Mouse (Mus musculus): ENCODE measurements at regions not wholly inside any gene's neighbourhood (a gene's known extent, or its start where the extent isn't known, plus 50 kb on each side); places are given as distances from the start of the nearest gene placed in this dataset.

- H3K9ac ChIP-seq: no peak overlapping the region
- H3K4me3 ChIP-seq: no peak overlapping the region
- H3K4me2 ChIP-seq (replicated peaks): no peak overlapping the region
- no peaks in the 10 kb centered on the region for H3K27me3 ChIP-seq
- no peaks in the 10 kb centered on the region for H3K36me3 ChIP-seq
- no peaks in the 10 kb centered on the region for H3K4me1 ChIP-seq
- WGBS: 82% methylated on average over 4 of the region's 4 CpGs
- no peaks in the 10 kb centered on the region for H3K9me3 ChIP-seq
- ATAC-seq (ENCODE audit: insufficient number of reproducible peaks, insufficient read depth, low FRiP score, low TSS enrichment): no peak
- no peak overlapping the region for H3K27ac ChIP-seq
Measured at GRCm38 (mm10) chr3:151997534-151998107, 160.2 kb upstream of the Ptgfr start.

- H3K4me2 ChIP-seq (replicated peaks): no peak overlapping the region
- no peaks in the 10 kb centered on the region for H3K27me3 ChIP-seq
- H3K4me1 ChIP-seq: no peaks in the 10 kb centered on the region
- no peak overlapping the region for H3K27ac ChIP-seq
- no peak overlapping the region for H3K4me3 ChIP-seq
- WGBS: 87% methylated on average over 4 of the region's 4 CpGs
- H3K9me3 ChIP-seq: no peaks in the 10 kb centered on the region
- H3K9ac ChIP-seq: no peak overlapping the region
- H3K36me3 ChIP-seq: no peaks in the 10 kb centered on the region
- ATAC-seq (ENCODE audit: insufficient number of reproducible peaks, insufficient read depth, low FRiP score, low TSS enrichment): no peak
Measured at GRCm38 (mm10) chr3:151997111-151997510, 159.7 kb upstream of the Ptgfr start.

DNA sequence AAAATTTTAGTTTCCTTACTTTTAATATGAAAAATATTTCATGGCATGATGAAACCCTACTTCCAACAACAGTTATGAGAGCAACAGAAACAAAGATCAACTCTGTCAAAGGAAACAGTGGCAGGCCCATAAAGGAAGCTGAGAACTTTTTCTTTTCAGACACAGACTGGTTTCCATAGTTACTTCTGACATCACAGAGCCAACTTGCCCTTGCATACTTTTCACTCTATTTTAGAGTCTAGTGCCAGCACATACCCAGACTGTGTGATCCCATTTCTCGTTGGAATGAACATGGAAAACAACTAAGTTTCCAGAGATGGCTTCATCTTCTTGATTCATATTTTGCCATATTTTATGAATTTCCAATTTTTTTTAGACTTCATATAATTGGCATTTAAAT, 150.8 kb upstream of the Ptgfr start:
- no peaks in the 10 kb centered on the region for H3K27me3 ChIP-seq
- WGBS: 82% methylated on average over 1 of the region's 1 CpGs
- no peak for ATAC-seq (ENCODE audit: insufficient number of reproducible peaks, insufficient read depth, low FRiP score, low TSS enrichment)

DNA sequence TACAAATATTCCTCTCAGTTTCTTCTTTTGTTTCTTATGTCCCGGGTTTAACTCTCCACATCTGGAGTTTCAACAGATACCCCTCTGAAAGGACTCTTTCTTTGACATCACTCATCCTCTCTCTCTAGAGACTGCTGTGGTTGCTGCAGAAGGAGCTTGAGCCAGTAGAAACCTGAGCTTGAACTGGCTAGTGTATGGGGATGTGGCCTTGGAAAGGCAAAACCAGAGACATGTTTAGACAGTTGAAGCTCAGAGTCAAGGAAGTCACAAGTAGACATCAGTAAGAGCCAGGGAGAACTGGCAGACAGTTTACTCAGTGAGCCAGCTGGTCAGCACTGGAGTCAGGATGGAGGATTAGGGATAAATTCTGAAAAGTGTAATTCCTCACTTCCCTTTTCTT, 140.7 kb upstream of the Ptgfr start:
- H3K4me1 ChIP-seq: no peaks in the 10 kb centered on the region
- H3K4me3 ChIP-seq: no peak overlapping the region
- no peaks in the 10 kb centered on the region for H3K27me3 ChIP-seq
- H3K4me2 ChIP-seq (replicated peaks): no peak overlapping the region
- 22% methylated on average over 1 of the region's 1 CpGs for WGBS
- no peaks in the 10 kb centered on the region for H3K36me3 ChIP-seq
- H3K27ac ChIP-seq: no peak overlapping the region
- ATAC-seq (ENCODE audit: insufficient number of reproducible peaks, insufficient read depth, low FRiP score, low TSS enrichment): no peak
- no peak overlapping the region for H3K9ac ChIP-seq
- no peaks in the 10 kb centered on the region for H3K9me3 ChIP-seq

More for the DNA sequence above, 150.8 kb upstream of the Ptgfr start:
- no peak overlapping the region for H3K4me2 ChIP-seq (replicated peaks)
- no peaks in the 10 kb centered on the region for H3K9me3 ChIP-seq
- no peaks in the 10 kb centered on the region for H3K36me3 ChIP-seq
- no peak overlapping the region for H3K4me3 ChIP-seq
- no peaks in the 10 kb centered on the region for H3K4me1 ChIP-seq
- H3K9ac ChIP-seq: no peak overlapping the region
- H3K27ac ChIP-seq: no peak overlapping the region

DNA sequence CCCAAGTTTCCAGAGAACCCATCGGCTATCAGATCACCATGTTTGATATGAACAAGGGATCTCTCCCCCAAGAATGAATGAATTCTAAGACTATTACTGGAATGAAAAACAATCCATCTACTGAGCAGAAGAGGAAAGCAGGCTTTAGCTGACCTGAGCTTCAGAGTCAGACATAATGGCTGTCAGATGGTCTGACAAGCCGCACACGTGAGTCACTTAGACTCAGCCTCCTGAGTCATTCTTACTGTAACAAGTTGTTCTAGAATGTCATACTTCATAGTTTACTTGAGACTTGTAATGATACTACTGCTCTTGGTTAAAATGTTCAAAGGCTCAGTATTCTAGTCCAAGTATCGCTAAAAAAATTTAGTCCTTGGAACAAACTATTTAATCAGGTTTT, 140.2 kb upstream of the Ptgfr start:
- Histone ChIP-seq H3K27me3 (no peaks in the 10 kb centered on the region), H3K9ac (no peak overlapping the region), H3K9me3 (no peaks in the 10 kb centered on the region), H3K4me2 (replicated peaks) (no peak overlapping the region), H3K4me3 (no peak overlapping the region), H3K27ac (no peak overlapping the region), H3K4me1 (no peaks in the 10 kb centered on the region), H3K36me3 (no peaks in the 10 kb centered on the region)
- no peak for ATAC-seq (ENCODE audit: insufficient number of reproducible peaks, insufficient read depth, low FRiP score, low TSS enrichment)
- 61% methylated on average over 4 of the region's 4 CpGs for WGBS

DNA sequence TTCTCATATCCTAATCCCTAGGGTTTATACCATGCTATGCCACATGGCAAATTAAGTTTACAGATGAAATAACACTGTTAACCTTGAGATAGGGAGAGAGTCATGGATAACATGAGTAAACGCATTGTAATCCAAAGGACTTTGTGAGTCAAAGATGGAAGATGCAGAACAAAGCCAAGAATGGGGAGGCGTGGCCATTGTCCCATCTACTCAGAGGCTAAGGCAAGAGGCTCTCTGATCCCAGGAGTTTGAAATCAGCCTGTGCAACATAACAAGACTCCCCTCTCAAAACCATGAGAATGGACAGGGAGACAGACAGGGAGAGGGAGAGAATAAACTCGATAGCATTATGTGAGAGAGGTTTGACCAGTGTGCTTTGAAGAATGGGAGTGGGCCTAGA, 112.4 kb upstream of the Ptgfr start:
- no peak overlapping the region for H3K4me2 ChIP-seq (replicated peaks)
- 78% methylated on average over 3 of the region's 3 CpGs for WGBS
- H3K27me3 ChIP-seq: no peaks in the 10 kb centered on the region
- no peak overlapping the region for H3K9ac ChIP-seq
- H3K9me3 ChIP-seq: no peaks in the 10 kb centered on the region
- no peaks in the 10 kb centered on the region for H3K4me1 ChIP-seq
- no peaks in the 10 kb centered on the region for H3K36me3 ChIP-seq
- H3K4me3 ChIP-seq: no peak overlapping the region
- H3K27ac ChIP-seq: no peak overlapping the region
- ATAC-seq (ENCODE audit: insufficient number of reproducible peaks, insufficient read depth, low FRiP score, low TSS enrichment): no peak

GRCm38 (mm10) chr3:151948015-151948645, 110.7 kb upstream of the Ptgfr start:
- Histone ChIP-seq H3K9me3 (no peaks in the 10 kb centered on the region), H3K9ac (no peak overlapping the region), H3K4me3 (no peak overlapping the region), H3K27me3 (no peaks in the 10 kb centered on the region), H3K4me1 (peaks cover 4% of the 10 kb centered on the region; the same call in 1 of the 2 replicates), H3K27ac (no peak overlapping the region), H3K4me2 (replicated peaks) (no peak overlapping the region), H3K36me3 (no peaks in the 10 kb centered on the region)
- WGBS: 91% methylated on average over 5 of the region's 5 CpGs
- no peak for ATAC-seq (ENCODE audit: insufficient number of reproducible peaks, insufficient read depth, low FRiP score, low TSS enrichment)

- 68% methylated on average over 3 of the region's 3 CpGs for WGBS
- Histone ChIP-seq H3K9ac (no peak overlapping the region), H3K9me3 (no peaks in the 10 kb centered on the region), H3K4me3 (no peak overlapping the region), H3K4me1 (peaks cover 4% of the 10 kb centered on the region; the same call in 1 of the 2 replicates), H3K27ac (no peak overlapping the region), H3K36me3 (no peaks in the 10 kb centered on the region), H3K27me3 (no peaks in the 10 kb centered on the region), H3K4me2 (replicated peaks) (no peak overlapping the region)
- no peak for ATAC-seq (ENCODE audit: insufficient number of reproducible peaks, insufficient read depth, low FRiP score, low TSS enrichment)
Measured at GRCm38 (mm10) chr3:151945916-151946315, 108.5 kb upstream of the Ptgfr start.

DNA sequence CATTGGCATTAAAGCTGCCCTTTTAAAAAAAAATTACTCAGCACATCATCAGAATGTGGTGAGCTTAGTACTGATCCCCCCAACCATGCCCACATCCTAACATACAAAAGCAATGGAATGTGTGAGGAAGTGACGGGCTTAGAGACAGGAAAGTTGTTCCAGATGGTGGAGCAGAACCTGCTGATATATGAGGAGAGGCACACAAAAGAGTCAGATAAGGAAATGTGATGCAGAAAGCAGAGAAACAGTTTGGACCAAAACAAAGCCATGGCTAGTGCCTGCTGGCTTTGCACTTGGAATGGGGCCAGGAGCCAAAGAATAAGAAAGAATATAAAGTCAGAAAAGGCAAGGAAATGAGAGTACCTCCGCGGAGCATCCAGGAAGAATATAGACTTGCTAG, 106.1 kb upstream of the Ptgfr start:
- no peak overlapping the region for H3K9ac ChIP-seq
- H3K9me3 ChIP-seq: no peaks in the 10 kb centered on the region
- H3K27ac ChIP-seq: no peak overlapping the region
- no peak overlapping the region for H3K4me3 ChIP-seq
- WGBS: 57% methylated on average over 3 of the region's 3 CpGs
- no peak overlapping the region for H3K4me2 ChIP-seq (replicated peaks)
- no peaks in the 10 kb centered on the region for H3K36me3 ChIP-seq
- ATAC-seq (ENCODE audit: insufficient number of reproducible peaks, insufficient read depth, low FRiP score, low TSS enrichment): no peak
- no peaks in the 10 kb centered on the region for H3K27me3 ChIP-seq
- H3K4me1 ChIP-seq: peaks cover 4% of the 10 kb centered on the region; the same call in 1 of the 2 replicates

DNA sequence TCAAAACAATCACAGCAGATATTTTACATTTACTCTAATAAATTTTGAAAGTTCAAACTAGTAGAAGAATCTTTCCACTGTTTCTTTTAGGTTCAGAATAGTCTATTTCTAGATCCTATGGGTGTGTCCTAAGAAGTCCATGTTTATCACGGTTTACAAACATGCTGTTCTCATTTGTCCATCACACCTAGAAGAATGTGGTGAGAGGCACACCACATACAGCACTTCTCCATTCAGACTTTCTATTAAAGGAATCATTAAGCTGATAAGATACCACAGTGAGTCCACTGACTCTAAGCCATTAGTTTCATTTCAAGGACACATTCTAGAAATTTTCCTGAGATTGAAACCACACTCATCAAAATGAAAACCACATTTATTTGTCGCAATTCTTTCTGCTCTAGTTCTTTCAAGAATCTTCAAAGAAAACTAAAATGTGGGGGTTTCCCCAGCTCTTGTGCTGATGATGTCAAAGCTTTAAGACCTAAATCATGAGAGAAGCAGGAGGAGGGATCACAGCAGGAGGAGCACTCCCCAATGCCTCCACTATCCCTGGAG, 101.1 kb upstream of the Ptgfr start:
- H3K27ac ChIP-seq: no peak overlapping the region
- H3K27me3 ChIP-seq: no peaks in the 10 kb centered on the region
- ATAC-seq (ENCODE audit: insufficient number of reproducible peaks, insufficient read depth, low FRiP score, low TSS enrichment): no peak
- H3K4me1 ChIP-seq: peaks cover 1% of the 10 kb centered on the region; the same call in 1 of the 2 replicates
- H3K9ac ChIP-seq: no peak overlapping the region
- no peaks in the 10 kb centered on the region for H3K36me3 ChIP-seq
- H3K4me2 ChIP-seq (replicated peaks): no peak overlapping the region
- no peak overlapping the region for H3K4me3 ChIP-seq
- 51% methylated on average over 2 of the region's 2 CpGs for WGBS
- H3K9me3 ChIP-seq: no peaks in the 10 kb centered on the region

DNA sequence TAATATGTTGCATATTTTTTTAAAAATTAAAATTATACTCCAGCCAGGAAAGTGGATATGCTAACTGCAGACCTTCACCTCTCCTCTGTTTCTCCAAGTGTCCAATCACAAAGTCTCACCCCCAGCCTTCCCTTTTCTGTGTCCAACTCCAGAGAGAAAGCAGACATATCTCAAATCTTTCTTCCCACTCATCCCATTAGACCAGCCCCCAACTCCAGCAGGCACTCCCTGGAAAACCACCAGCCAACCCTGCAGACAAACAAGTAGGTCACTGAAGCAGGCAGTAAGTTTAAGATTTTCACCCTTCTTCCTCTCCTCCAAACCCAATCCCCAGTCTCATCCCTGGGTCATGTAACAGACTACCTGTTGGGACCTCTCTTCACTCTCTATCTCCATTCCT, 94.2 kb upstream of the Ptgfr start:
- H3K27ac ChIP-seq: no peak overlapping the region
- no peaks in the 10 kb centered on the region for H3K4me1 ChIP-seq
- H3K4me2 ChIP-seq (replicated peaks): no peak overlapping the region
- no peak for ATAC-seq (ENCODE audit: insufficient number of reproducible peaks, insufficient read depth, low FRiP score, low TSS enrichment)
- peaks cover 5% of the 10 kb centered on the region; the same call in 1 of the 2 replicates for H3K9me3 ChIP-seq
- no peak overlapping the region for H3K4me3 ChIP-seq
- no peaks in the 10 kb centered on the region for H3K36me3 ChIP-seq
- no peaks in the 10 kb centered on the region for H3K27me3 ChIP-seq
- H3K9ac ChIP-seq: no peak overlapping the region

DNA sequence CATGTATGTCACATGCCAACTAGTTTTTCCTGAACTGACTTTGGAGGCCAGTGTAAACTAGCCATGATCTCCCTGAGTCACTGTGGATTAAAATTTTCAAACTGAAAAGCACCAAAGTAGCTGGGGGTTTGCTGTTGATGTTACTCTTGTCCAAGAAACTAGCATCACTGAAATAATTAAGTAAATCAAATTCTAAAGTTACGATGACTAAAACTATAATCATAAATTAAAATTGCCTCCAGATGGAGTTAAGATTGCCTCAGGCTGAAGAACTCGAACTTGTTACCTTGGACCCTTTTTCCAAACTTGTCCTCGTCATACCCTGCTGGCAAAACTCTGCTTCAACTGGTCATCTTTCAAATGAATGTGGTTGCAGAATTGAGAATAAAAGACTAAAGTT, 93.7 kb upstream of the Ptgfr start:
- no peak for ATAC-seq (ENCODE audit: insufficient number of reproducible peaks, insufficient read depth, low FRiP score, low TSS enrichment)
- H3K36me3 ChIP-seq: no peaks in the 10 kb centered on the region
- peaks cover 8% of the 10 kb centered on the region; the same call in 1 of the 2 replicates for H3K9me3 ChIP-seq
- no peak overlapping the region for H3K4me3 ChIP-seq
- H3K9ac ChIP-seq: no peak overlapping the region
- no peak overlapping the region for H3K4me2 ChIP-seq (replicated peaks)
- whole genome bisulfite sequencing: 53% methylated on average over 3 of the region's 3 CpGs
- no peaks in the 10 kb centered on the region for H3K4me1 ChIP-seq
- no peaks in the 10 kb centered on the region for H3K27me3 ChIP-seq
- no peak overlapping the region for H3K27ac ChIP-seq
